Mouse (Mus musculus) neutrophil, adult 83 days (primary cell): ENCODE results near the gene Tiparp. TPM values are rescaled to one million over a fixed set of nuclear protein-coding genes. Genes with fewer than 3 reads are reported as not detected.

Experiments
- total RNA-seq, 2 experiments: library from RNA; stranded (reverse); gene quantifications; one replicate each; pipeline ENCODE4 v1.2.4; 2023

Tiparp gene
- total RNA-seq, result 10 to 100 TPM; 35.0 to 42.4 TPM

DNA sequence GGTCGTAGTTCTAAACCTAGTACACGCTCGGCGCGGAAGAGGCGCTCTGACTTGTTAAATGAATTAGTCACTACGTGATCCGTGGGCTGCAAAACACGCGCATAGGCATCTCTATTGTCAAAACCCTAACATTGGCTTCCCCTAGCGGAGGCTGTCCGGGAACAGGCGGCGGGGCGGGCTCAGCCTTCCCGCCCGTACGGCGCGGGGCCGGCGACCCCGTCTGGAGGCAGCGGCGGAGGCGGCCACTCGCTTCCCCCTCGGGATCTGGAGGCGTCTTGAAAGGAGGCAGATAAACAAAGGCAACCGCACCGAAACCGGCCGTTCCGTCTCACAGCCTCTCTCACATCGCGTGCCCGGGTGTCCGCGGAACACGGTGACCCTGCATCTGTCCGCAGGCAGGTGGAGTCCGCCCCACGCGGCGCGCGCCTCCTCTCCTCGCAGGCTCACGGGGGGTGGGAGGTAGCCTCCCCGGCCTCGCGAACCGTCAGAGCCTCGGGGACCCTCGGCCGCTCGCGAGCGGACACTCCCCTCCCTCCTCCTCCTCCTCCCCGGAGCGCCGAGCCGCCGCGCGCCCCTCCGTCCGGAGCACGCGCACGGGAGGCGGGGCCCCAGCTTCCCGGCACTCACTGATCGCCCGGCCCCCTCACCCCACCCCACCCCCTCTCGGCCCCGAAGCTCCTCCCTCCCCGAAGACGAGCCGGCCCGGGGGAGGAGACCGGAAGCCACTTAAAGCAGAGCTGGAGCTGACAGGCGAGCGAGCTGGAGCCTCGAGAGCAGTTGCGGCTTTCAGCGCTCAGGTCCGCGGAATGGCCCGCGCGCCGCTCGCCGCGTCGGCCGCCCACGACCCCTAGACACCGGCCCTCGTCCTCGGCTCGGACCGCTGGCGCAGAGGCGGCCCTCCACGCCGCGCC is at the start of gene Tiparp:
Gene Tiparp (plus strand): TSS at position 720 of the 911 bp plus-strand sequence.

Other genes starting within 250 kb of the Tiparp start
- 10 to 100 TPM; 83.7 to 90.7 TPM for gene Ssr3, start 135.8 kb upstream of the Tiparp start, total RNA-seq
- gene Lekr1, start 137.8 kb downstream of the Tiparp start, total RNA-seq, result 1 to 10 TPM in 1 of 2 experiments, under 1 TPM in 1; 0.95 to 2.0 TPM